Mouse (Mus musculus) spleen, embryonic (tissue): ENCODE data around the gene Fars2.

Source experiments
- CTCF ChIA-PET: fragments of 350-600 bp; sonication (Branson Sonifier 250); formaldehyde crosslinking; loops from one replicate; lab custom pipeline; 2022; lab: Charles Lee

Fars2 gene

DNA sequence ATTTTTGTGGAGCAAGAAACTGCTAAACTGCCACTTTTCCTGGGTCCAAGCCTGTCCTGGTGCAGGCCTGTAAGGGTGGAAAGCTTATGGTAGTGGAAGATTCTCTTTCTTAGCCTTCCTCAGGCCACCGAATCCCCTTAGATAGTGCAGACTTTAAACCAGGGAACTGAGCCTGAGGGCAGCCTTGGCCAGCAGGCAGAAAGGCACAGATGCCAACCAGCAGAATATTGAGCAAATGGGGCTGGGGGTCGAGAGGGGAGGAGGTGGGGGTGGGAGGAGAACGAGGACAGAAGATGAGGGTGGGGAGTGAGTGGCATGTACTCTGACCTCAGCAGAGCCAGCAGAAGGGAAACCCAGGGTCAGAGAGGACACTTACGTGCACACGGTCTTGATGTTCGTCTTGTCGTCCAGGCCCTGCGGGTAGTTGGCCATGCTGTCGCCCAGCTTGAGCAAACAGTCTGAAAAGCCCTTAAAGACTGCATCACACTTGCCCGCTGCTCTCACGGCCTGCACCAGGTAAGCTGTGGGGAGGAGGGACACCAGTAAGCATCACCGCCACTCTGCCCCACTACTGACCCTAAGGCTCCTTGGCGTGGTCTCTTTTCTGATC, 612.6 kb downstream of the Fars2 start:
- CTCF ChIA-PET: no interaction called here

DNA sequence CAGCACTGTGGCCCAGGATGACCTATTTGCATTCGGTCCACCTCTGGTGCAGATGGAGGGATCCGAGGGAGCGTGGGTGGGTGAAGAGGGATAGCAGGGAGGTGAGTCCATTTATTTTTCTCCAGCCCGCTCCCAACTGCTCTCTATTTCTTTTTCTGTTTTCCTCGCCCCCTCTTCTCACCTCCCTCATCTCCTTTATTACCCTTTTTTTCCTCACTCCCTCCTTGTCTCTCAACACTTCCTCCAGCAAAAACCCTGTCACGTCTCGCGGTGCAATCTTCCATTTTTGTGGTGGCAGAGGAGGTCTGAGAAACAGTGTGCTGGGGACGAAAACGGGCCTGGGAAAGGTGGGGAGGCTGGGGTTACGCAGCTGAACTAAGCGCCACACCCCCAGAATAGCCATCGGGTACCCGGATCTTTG, 613.1 kb downstream of the Fars2 start:
- CTCF ChIA-PET: no interaction called here

DNA sequence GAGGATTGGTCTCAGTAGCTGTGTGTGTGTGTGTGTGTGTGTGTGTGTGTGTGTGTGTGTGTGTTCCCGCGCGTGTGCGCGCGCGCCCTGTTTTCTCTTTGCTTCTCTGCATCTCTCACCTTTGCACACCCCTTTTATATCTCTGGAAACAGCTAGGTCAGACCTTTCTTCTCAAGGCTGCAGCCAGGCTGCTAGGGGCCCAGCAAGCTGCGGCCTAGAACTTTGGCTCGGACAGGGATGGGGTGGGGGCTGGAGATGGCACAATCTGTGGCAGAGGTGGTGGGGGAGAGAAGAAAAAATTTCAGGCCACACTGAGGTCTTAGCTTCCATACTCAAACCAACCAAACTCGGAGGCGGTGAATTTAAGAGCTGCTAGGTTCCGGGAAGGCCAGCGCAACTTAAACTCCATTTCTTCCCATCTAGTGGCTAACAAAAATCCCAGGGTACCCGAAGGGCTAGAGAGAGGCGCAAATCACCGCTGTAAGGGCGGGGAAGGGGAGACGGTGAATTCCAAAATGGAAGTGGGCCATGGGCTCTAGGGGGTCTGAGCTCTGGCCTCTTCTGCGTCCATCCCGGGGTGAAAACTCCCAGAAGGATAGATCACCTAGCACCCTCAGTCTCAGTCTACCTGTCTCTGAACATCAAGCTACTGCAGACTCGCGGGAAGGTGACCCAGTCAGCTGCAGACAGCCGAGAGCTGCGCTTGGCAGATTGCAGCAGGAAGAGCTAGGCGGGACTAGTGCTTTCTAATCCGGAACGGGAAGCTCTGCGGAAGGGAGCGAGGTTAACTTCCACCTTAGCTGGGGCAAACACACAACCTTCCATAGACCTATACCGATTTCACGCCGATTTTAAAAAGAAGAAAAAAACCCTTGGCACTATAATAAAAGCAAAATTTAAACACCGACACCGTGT, 614.1 kb downstream of the Fars2 start:
- CTCF ChIA-PET: interaction anchor here (0.6 kb wide), 1 partner anchor 103 kb away, joined by 5 read pairs; no protein-coding TSS in a partner anchor

DNA sequence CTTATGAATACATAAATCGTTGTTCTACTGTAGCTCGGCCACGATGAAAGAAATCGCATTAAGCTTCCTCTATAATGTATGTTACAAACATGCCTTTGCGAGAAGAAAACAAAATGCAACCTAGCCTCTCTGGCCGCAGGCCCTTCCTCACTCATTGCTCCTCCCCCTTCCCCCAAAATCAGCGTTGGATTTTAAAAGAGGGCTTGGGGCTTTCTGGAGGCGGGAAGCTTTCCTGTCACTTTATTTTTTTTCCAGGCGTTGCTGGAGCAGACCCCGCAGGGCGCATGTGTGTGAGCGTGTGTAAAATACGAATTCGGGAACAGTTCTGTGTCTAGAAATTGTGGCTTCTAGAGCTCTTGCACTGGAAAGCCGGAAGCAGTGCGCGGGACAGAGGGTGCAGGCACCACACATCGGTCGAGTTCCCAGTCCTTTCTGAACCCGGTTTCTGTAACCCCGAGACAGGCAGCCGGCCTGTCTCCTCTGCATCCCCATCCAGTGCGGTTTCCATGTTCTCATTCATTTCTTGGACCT, 614.8 kb downstream of the Fars2 start:
- CTCF ChIA-PET: interaction anchor here (0.6 kb wide), 1 partner anchor 638 kb away, joined by 3 read pairs; no protein-coding TSS in a partner anchor

- CTCF ChIA-PET: no interaction called here
These were observed 615.8 kb downstream of the Fars2 start for GRCm38 (mm10) chr13:36732891-36733490.

GRCm38 (mm10) chr13:36733566-36733965, 616.4 kb downstream of the Fars2 start:
- CTCF ChIA-PET: no interaction called here

DNA sequence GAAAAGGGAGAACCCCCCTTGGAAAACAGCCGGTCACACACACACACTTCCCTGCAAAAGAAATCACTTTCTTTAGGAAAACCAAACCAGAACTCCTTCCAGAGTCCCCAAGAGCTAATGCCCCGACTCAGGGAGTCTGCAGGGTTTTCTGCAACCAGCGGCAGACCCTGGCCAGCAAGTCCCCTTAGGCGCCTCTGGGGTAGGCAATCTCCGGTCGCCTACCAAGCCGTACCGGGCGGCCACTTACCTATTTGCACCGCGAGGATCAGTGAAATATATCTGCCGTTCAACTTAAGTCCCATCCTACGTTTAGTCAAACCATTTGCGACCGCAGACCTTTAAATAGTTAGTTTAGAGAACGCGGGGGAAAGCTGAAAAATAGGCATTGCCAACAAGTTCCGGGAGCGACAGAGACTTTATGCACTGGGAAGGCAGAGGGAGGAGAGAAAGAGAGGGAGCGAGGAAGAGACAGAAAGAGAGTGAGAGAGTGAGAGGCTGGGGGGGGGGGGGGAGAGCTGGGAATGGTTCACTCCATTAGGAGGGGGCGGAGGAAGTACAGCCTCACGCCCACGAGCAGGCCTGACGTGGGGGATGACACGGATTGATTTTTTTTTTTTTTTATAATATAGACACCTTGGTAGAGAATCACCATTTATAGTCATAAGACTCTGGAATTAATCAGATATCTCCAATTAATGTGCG, 616.9 kb downstream of the Fars2 start:
- CTCF ChIA-PET: no interaction called here

- CTCF ChIA-PET: no interaction called here
These were observed 617.7 kb downstream of the Fars2 start, which contains the start of gene Nrn1 for GRCm38 (mm10) chr13:36734731-36735571. Nrn1 (minus strand) TSS chr13:36735131.

- CTCF ChIA-PET: no interaction called here
These were observed 618.8 kb downstream of the Fars2 start for GRCm38 (mm10) chr13:36735901-36736618.

GRCm38 (mm10) chr13:36736619-36736996, 619.4 kb downstream of the Fars2 start:
- CTCF ChIA-PET: no interaction called here

- CTCF ChIA-PET: no interaction called here
These were observed 632.8 kb downstream of the Fars2 start for GRCm38 (mm10) chr13:36750056-36750455.

DNA sequence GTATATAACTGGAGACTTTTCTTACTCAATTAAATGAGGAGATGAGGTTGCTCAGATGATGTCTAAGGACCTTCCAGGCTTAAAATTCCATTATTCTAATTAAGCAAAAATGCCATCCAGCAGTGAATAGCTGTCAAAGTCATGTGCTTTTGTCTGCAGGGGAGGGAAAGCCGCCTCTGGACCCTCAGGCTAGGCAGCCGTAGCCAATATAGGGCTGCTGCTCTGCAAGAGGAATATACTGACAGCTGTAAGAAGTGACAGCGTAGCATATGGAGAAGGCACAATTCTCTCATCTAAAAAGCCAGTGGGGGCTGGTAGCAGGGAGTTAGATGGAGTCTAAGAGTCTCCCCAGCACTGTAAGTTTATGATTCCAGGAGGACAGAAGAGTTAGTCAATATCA, 634.6 kb downstream of the Fars2 start:
- CTCF ChIA-PET: no interaction called here

GRCm38 (mm10) chr13:36766801-36767200, 649.6 kb downstream of the Fars2 start:
- CTCF ChIA-PET: no interaction called here
